Mouse (Mus musculus) midbrain, embryonic 11.5 days (tissue): ENCODE results near the gene Hspb6. TPM values are rescaled to one million over a fixed set of nuclear protein-coding genes. Genes with fewer than 3 reads are reported as not detected.

Experiments
- microRNA-seq: library from miRNA; unstranded; fragments of <30 nt; microRNA quantifications from one replicate; pipeline ENCODE4, GENCODE M21; 2017
- polyA plus RNA-seq: library from polyadenylated mRNA; unstranded; fragments of >200 nt; fragmentation: Nextera tagmentation; extraction: Ambion mirVana; gene quantifications from 2 replicates; pipeline ENCODE4 v1.2.1, GENCODE M21; 2014

Gene Hspb6
- polyA plus RNA-seq, 1 experiment from 2014 or later: 4.2 TPM

Small RNAs within 50 kb of the gene (microRNA-seq; reads per million reads assigned to microRNA genes)
- gene Gm38670 (1.9 reads per million, percentile 3 among the genes with 10 or more reads in this experiment), gene Mir3569 (0.76 reads per million)

Other genes starting within 250 kb of the Hspb6 start
- 84.3 and 86.0 TPM in 2 replicates for gene Alkbh6, start 243.5 kb upstream of the Hspb6 start, polyA plus RNA-seq
- gene Syne4, start 237.4 kb upstream of the Hspb6 start, polyA plus RNA-seq: 8.2 and 8.4 TPM in 2 replicates
- 0.52 TPM in 1 of 2 replicates, not detected in the other for gene E130208F15Rik, start 230.4 kb upstream of the Hspb6 start, polyA plus RNA-seq
- gene Sdhaf1, start 228.3 kb upstream of the Hspb6 start, polyA plus RNA-seq: 23.1 and 24.5 TPM in 2 replicates
- 5.3 and 5.9 TPM in 2 replicates for gene Lrfn3, start 189.4 kb upstream of the Hspb6 start, polyA plus RNA-seq
- gene Tyrobp, start 138.4 kb upstream of the Hspb6 start, polyA plus RNA-seq: 16.6 and 19.7 TPM in 2 replicates
- gene Hcst, start 132.3 kb upstream of the Hspb6 start, polyA plus RNA-seq: 0.43 and 0.45 TPM in 2 replicates
- gene Nfkbid, start 130.4 kb upstream of the Hspb6 start, polyA plus RNA-seq: 0.63 and 1.2 TPM in 2 replicates
- gene Aplp1, start 106.6 kb upstream of the Hspb6 start, polyA plus RNA-seq: 128 and 134 TPM in 2 replicates
- 0.58 and 0.61 TPM in 2 replicates for gene Kirrel2, start 94.5 kb upstream of the Hspb6 start, polyA plus RNA-seq
- gene Nphs1, start 93.9 kb upstream of the Hspb6 start, polyA plus RNA-seq: not detected in 2 replicates
- gene Prodh2, start 58.6 kb upstream of the Hspb6 start, polyA plus RNA-seq: not detected in 2 replicates
- gene Arhgap33, start 17.1 kb upstream of the Hspb6 start, polyA plus RNA-seq: 32.0 and 41.1 TPM in 2 replicates
- gene Proser3, start 121 bp downstream of the Hspb6 start, polyA plus RNA-seq: 11.3 and 11.5 TPM in 2 replicates
- 48.7 and 49.7 TPM in 2 replicates for gene Lin37, start 7.7 kb downstream of the Hspb6 start, polyA plus RNA-seq
- 90.7 and 94.8 TPM in 2 replicates for gene U2af1l4, start 11.1 kb downstream of the Hspb6 start, polyA plus RNA-seq
- gene Gm49396, start 11.2 kb downstream of the Hspb6 start, polyA plus RNA-seq: 6.9 and 7.5 TPM in 2 replicates
- 98.0 and 110 TPM in 2 replicates for gene Psenen, start 11.4 kb downstream of the Hspb6 start, polyA plus RNA-seq
- gene Igflr1, start 13.2 kb downstream of the Hspb6 start, polyA plus RNA-seq: 4.0 and 4.1 TPM in 2 replicates
- 10.3 and 10.7 TPM in 2 replicates for gene Kmt2b, start 36.5 kb downstream of the Hspb6 start, polyA plus RNA-seq
- gene Zbtb32, start 46.7 kb downstream of the Hspb6 start, polyA plus RNA-seq: 0.21 and 0.25 TPM in 2 replicates
- gene Upk1a, start 60.7 kb downstream of the Hspb6 start, polyA plus RNA-seq: 0.67 and 1.0 TPM in 2 replicates
- 791 and 797 TPM in 2 replicates for gene Cox6b1, start 74.0 kb downstream of the Hspb6 start, polyA plus RNA-seq
- not detected in 2 replicates for gene Etv2, start 83.7 kb downstream of the Hspb6 start, polyA plus RNA-seq
- gene Rbm42, start 98.1 kb downstream of the Hspb6 start, polyA plus RNA-seq: 112 and 138 TPM in 2 replicates
- gene Haus5, start 112.8 kb downstream of the Hspb6 start, polyA plus RNA-seq: 51.0 and 52.4 TPM in 2 replicates
- not detected in 2 replicates for gene Pmis2, start 119.4 kb downstream of the Hspb6 start, polyA plus RNA-seq
- gene 2200002J24Rik, start 146.7 kb downstream of the Hspb6 start, polyA plus RNA-seq: not detected in 2 replicates
- gene Atp4a, start 160.0 kb downstream of the Hspb6 start, polyA plus RNA-seq: 0.70 and 1.1 TPM in 2 replicates
- gene Tmem147, start 177.4 kb downstream of the Hspb6 start, polyA plus RNA-seq: 140 and 153 TPM in 2 replicates
- 0.19 and 0.48 TPM in 2 replicates for gene Gapdhs, start 191.5 kb downstream of the Hspb6 start, polyA plus RNA-seq
- gene Sbsn, start 199.3 kb downstream of the Hspb6 start, polyA plus RNA-seq: 0.54 and 1.1 TPM in 2 replicates
- gene Dmkn, start 211.6 kb downstream of the Hspb6 start, polyA plus RNA-seq: not detected in 2 replicates
- gene Krtdap, start 235.7 kb downstream of the Hspb6 start, polyA plus RNA-seq: not detected in 2 replicates